Mouse (Mus musculus): ENCODE measurements around the gene Cd300lb.

Cd300lb gene

GRCm38 (mm10) chr11:114883251-114883789 lies 50.9 kb downstream of the Cd300lb start:
- DNase-seq (ENCODE audit: low read depth, low spot score), result no peak

GRCm38 (mm10) chr11:114880589-114880988 lies 53.6 kb downstream of the Cd300lb start:
- DNase-seq (ENCODE audit: low read depth, low spot score), result no peak

- no peak for DNase-seq (ENCODE audit: low read depth, low spot score)
Measured at GRCm38 (mm10) chr11:114880185-114880584, 54.0 kb downstream of the Cd300lb start.

GRCm38 (mm10) chr11:114879666-114880065 lies 54.5 kb downstream of the Cd300lb start:
- no peak for DNase-seq (ENCODE audit: low read depth, low spot score)

GRCm38 (mm10) chr11:114877145-114877544 lies 57.0 kb downstream of the Cd300lb start:
- no peak for DNase-seq (ENCODE audit: low read depth, low spot score)

GRCm38 (mm10) chr11:114876621-114877020 lies 57.6 kb downstream of the Cd300lb start:
- DNase-seq (ENCODE audit: low read depth, low spot score), result no peak

GRCm38 (mm10) chr11:114876176-114876575 lies 58.0 kb downstream of the Cd300lb start:
- no peak for DNase-seq (ENCODE audit: low read depth, low spot score)

- DNase-seq (ENCODE audit: low read depth, low spot score), result no peak
Measured at GRCm38 (mm10) chr11:114875301-114875801, 58.8 kb downstream of the Cd300lb start.

- DNase-seq (ENCODE audit: low read depth, low spot score), result no peak
Measured at GRCm38 (mm10) chr11:114874226-114875145, 59.7 kb downstream of the Cd300lb start.

- no peak for DNase-seq (ENCODE audit: low read depth, low spot score)
Measured at GRCm38 (mm10) chr11:114873022-114873817, 61.0 kb downstream of the Cd300lb start.

All from c-Kit-negative CD71-positive TER-119-positive erythroid progenitor cells, embryonic 14.5 days (primary cell).